Mouse (Mus musculus): ENCODE measurements at regions not wholly inside any gene's neighbourhood (a gene's known extent, or its start where the extent isn't known, plus 50 kb on each side); places are given as distances from the start of the nearest gene placed in this dataset.
"Not testable (repeated sequence)": the region's sequence is repeated elsewhere in the genome, so short reads cannot be mapped to it uniquely, and the experiment has no call there.

DNA sequence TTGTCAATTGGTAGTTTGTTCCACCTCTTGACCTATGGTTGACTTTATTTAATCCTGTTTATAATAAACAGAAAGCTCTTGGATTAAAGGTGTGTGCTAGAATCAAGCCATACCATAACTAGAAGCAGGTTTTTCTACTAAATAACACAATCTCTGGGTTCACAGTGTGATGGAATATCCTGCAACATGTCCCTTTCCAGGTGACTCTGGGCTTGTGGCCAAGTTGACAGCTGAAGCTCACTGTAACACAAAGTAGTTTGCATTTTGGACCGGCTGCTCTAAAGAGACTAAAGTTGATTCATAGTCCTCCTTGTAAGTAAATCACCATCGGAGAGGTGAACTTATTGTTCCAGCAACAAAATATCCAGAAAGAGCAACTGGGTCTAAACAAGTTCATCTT, 149.3 kb upstream of the Kctd3 start:
- peak; percentile 49 for DNase-seq

DNA sequence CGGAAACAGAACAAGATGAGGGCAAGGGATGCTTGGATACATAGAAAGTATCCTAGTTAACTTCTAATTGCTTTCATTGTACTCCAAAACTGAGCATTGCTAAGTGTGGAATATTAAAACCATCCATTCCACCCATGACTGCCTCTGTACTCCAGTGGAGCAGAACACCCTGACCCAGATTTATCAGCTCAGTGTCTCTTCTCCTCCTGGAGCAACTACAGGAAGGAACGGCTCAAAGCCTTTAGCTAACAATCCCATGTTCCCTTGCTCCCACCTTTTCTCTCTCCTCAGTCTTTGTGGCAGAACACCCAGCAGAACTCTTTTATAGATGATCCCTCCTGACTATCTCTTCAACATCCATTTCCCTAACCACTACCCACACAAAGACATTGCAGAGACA, 146.7 kb upstream of the Kctd3 start:
- no peak for DNase-seq

GRCm38 (mm10) chr1:189153150-189153549, 145.5 kb upstream of the Kctd3 start:
- DNase-seq: no peak

- no peak for DNase-seq
These were observed 135.4 kb upstream of the Kctd3 start for GRCm38 (mm10) chr1:189142982-189143451.

GRCm38 (mm10) chr1:189142551-189142950, 134.9 kb upstream of the Kctd3 start:
- DNase-seq: no peak

GRCm38 (mm10) chr1:189141694-189142093, 134.1 kb upstream of the Kctd3 start:
- no peak for DNase-seq

- no peak for DNase-seq
These were observed 129.2 kb upstream of the Kctd3 start for GRCm38 (mm10) chr1:189136731-189137385.

DNA sequence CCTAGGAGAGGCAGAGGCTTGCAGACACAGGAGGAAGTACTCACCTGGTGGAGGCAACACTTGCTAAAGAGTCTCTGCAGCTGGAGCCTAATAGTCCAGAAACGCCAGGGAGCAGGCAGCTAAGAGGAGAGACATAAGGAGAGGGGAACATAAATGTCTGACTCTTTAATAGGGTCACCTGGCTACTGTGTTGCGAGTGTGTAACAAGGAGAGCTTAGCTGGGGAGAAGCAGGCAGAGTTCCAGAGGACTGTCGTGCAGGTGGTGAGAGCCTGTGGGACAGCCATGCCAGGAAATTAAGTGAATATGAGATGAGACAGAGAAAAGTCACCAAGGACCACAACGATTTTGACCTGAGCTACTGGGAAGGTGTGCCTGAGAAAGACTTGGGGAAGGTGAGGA, 128.2 kb upstream of the Kctd3 start:
- DNase-seq: no peak

DNA sequence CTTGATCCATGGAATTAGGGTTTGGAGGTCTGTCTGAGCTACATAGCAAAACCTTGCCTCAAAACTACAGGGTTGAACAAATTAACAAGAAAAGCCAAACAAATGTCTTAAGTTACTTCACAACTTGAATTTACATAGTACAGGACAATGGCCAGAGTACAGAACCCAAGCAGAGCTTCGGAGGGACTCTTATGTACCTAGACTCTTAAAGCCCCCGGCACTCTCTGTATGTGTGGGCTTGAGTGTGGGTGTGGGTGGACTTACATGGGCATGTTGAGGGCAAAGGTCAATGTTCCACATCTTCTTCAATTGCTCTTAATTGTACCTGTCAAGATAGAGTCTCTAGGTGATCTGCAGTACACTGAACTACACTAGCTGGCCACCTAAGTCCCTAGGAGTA, 121.1 kb upstream of the Kctd3 start:
- DNase-seq: no peak

- DNase-seq: not testable (repeated sequence)
These were observed 120.6 kb upstream of the Kctd3 start for GRCm38 (mm10) chr1:189128246-189128645.

- no peak for DNase-seq
These were observed 119.7 kb upstream of the Kctd3 start for GRCm38 (mm10) chr1:189127367-189127766.

- no peak for DNase-seq
These were observed 112.5 kb upstream of the Kctd3 start for GRCm38 (mm10) chr1:189119941-189120735.

GRCm38 (mm10) chr1:189119005-189119404, 111.4 kb upstream of the Kctd3 start:
- DNase-seq: not testable (repeated sequence)

DNA sequence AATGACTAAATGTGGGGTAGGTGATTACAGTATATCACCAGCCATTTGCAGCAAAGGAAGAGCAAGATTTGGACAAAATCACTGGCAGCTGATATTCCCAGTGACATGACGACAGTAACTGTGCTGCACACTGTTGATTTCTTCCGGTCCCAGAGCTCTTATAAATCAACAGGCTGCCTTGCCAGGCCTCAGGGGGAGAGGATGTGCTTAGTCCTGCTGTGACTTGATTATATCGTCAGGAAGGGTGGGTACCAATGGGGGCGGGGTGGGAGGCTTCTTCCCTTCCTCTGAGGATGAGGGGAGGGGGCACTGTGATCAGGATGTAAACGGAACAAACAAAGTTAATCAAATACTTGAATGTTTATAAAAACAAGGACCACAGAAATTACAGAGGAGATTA, 110.9 kb upstream of the Kctd3 start:
- DNase-seq: no peak

DNA sequence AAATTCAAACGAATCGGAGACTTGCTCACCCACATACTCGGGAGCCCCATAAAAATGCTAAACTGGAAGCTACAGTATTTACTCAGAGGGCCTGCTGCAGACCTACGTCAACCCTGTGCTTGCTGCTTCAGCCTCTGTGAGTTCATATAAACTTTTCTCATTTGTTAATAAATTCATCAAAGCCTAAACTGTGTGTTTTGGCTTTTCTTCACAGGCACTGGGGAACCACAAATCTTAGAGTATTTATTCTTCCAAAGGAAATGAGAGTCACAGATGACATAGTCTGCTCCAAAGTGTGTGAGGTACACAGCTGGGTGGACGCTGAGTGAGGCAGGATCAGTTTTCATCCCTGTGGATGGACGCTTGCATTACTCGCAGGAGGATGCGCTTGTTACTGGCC, 108.3 kb upstream of the Kctd3 start:
- no peak for DNase-seq

GRCm38 (mm10) chr1:189115279-189115678, 107.6 kb upstream of the Kctd3 start:
- no peak for DNase-seq

DNA sequence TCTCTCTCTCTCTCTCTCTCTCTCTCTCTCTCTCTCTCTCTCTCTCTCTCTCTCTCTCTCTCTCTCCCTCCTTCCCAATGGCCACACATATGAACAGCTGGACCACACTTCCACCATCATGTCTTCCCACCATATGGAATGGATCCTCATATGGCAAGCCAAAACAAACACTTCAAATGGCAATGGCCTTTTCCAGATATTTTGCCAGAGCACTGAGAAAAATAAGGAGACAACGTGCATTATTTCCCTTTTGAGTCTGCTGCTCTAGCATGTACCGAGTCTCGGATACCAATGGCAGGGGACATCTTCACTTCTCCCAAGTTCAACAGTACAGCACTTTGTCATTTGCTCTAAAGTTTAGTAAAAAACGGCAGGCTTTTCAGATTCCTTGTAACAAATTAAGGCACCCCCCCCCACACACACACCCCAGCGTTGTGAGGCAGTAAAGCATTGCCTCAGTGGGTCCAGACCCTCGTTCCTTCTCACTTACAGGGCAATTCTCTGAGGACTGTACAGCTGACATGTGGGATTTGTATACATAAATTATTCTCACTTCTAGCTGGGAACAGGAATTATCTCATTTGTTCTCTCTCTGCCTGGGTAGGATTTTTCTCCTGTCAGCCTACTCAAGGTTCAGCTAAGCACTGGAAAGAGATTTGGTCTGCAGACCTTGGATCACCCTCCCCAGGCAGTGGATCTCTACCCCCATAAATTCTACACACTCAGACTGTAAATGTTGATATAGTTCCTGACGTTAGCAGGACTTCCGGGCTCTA, 100.8 kb upstream of the Kctd3 start:
- no peak for DNase-seq

- no peak for DNase-seq
These were observed 100.2 kb upstream of the Kctd3 start for GRCm38 (mm10) chr1:189107841-189108240.

DNA sequence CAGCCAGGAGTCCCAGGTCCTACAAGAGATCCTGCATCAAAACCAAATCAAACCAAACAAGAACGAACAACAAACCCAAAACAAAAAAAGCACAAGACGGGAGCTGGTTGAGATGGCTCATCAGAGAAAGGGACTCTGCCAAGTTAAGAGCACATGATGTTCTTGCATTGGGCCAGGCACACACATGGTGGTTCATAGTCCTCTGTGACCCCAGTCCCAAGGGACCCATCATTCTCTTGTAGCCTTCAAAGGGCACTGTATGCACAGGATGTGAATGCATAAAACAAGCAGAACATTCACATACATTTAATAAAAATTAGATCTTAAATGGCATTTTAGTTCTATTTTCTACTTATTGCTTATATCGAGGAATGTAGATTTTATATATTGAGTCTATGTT, 99.5 kb upstream of the Kctd3 start:
- DNase-seq: no peak

GRCm38 (mm10) chr1:189105276-189105675, 97.6 kb upstream of the Kctd3 start:
- DNase-seq: no peak

DNA sequence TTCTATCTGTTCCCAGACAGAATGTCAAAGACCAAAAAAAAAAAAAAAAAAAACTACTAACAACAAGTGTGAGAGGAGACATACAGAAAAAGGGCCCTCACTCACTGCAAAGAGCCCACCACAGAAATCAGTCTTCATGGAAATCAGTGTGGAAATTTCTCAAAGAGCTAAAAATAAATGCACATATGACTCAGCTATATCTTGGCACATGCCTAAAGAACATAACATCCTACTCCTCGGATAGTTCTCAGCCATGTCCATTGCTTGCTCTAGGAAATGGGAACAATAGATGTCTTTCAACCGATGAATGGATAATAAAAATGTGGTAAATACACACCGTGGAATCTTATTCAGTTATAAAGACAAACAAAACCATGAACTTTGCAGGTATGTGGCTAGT, 95.1 kb upstream of the Kctd3 start:
- DNase-seq: no peak

DNA sequence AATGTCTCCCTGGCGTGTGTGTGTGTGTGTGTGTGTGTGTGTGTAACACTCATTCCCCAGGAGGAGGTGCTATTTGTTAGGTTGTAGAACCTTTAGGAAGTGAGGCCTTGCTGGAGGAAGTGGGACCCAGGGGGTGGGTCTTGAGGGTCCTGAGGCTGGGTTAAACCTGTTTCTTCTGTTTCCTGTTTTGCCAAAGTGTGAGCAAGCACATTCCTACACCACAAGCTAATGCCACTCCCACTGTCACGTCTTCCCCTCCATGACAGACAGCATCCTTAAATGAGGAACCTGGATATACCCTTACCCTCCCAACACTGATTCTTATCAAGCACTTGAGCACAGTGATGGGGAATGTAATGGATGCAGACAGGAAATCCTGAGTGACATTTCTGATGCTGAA, 91.5 kb upstream of the Kctd3 start:
- DNase-seq: no peak

DNA sequence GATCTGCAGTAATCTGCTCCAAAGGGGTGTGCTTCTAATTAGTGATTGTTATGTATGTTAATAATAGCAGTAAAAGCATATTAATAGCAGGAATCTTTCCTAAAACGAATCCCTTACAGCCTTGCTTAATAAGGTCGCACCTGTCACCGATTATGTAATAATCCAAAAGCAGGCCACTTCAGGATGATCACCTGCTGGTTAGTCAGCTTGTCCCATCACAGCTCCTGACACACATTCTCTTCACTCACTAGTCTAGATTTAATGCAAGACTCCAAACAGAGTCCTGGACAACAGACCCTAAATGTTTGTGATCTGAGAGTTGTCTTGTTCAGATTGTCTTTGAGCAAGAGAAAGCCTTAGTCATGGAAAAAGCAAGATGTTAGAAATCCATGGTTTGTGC, 85.2 kb upstream of the Kctd3 start:
- DNase-seq: peak; percentile 17

DNA sequence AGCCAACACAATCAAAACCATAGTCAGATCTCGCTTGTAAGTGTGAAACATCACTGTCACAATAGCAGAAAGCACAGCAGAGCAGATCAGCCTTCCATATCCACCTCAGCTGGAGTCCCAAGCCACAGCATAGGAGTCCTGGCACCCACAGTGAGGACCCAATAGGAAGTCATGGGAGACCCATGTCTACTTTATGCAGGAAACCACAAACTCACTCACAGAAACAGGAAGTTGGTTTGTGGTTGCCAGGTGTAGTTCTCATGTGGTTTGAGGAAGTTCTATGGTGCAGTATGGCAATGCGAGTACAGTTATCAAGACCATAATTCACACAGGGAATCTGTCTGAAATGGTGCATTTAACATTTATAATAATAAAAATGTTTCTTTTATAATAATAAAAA, 77.6 kb upstream of the Kctd3 start:
- no peak for DNase-seq

Measured in cerebellum, adult 11 months (tissue).